Mouse (Mus musculus) MEL (cell line): ENCODE results near the gene Slc16a6. TPM values are rescaled to one million over a fixed set of nuclear protein-coding genes. Genes with fewer than 3 reads are reported as not detected.

Experiments used
- DNase-seq: peaks from one replicate; pipeline ENCODE4 v3.0.0; 2011; ENCODE audit warnings: low read depth, low spot score
- H3K27ac ChIP-seq: 2 replicates; pipeline ENCODE4 v1.5.1; 2012; ENCODE audit warnings: low read depth, mild to moderate bottlenecking, control low read depth, low read length, moderate library complexity; ENCODE audit not compliant: control insufficient read depth
- H3K27me3 ChIP-seq, 2 experiments: fragments of 150-350 bp in 1 of 2; sonication (generic) in 1 of 2; 2 replicates each; pipeline ENCODE4 v1.6.1; 2012; ENCODE audit warnings: low read length in 2 of 2, mild to moderate bottlenecking in 2 of 2, improper control_type of control experiment in 1 of 2, moderate library complexity in 1 of 2; ENCODE audit not compliant: insufficient read depth in 2 of 2, control insufficient read depth in 1 of 2
- H3K36me3 ChIP-seq, 2 experiments: 2 replicates each; pipeline ENCODE4 v1.6.1; 2012 to 2014; ENCODE audit warnings: low read length in 2 of 2, improper control_type of control experiment in 1 of 2, inconsistent platforms in 1 of 2, mild to moderate bottlenecking in 1 of 2; ENCODE audit not compliant: insufficient read depth in 2 of 2, control insufficient read depth in 1 of 2
- H3K4me1 ChIP-seq, 2 experiments: fragments of 150-350 bp in 1 of 2; sonication (generic) in 1 of 2; 2 replicates each; pipeline ENCODE4 v1.6.1; 2012; ENCODE audit warnings: low read length in 2 of 2, improper control_type of control experiment in 1 of 2, mild to moderate bottlenecking in 1 of 2; ENCODE audit not compliant: insufficient read depth in 2 of 2, control insufficient read depth in 1 of 2
- H3K4me3 ChIP-seq, 2 experiments: fragments of 150-350 bp in 1 of 2; sonication (generic) in 1 of 2; 2 replicates each; pipeline ENCODE4 v1.5.1; 2012; ENCODE audit warnings: low read depth in 2 of 2, low read length in 2 of 2, mild to moderate bottlenecking in 2 of 2, moderate library complexity in 2 of 2, control low read depth in 1 of 2, improper control_type of control experiment in 1 of 2; ENCODE audit not compliant: control insufficient read depth in 1 of 2, insufficient read depth in 1 of 2
- H3K79me2 ChIP-seq: 2 replicates; pipeline ENCODE4 v1.6.1; 2012; ENCODE audit warnings: mild to moderate bottlenecking, low read length, moderate library complexity; ENCODE audit not compliant: control insufficient read depth, poor library complexity, insufficient read depth
- H3K9ac ChIP-seq: 2 replicates; pipeline ENCODE4 v1.6.1; 2012; ENCODE audit warnings: low read depth, mild to moderate bottlenecking, control low read depth, low read length, moderate library complexity; ENCODE audit not compliant: control insufficient read depth, poor library complexity, severe bottlenecking
- H3K9me3 ChIP-seq: fragments of 150-350 bp; sonication (generic); replicated peaks from 2 replicates; pipeline ENCODE4 v1.6.1; 2012; ENCODE audit warnings: mild to moderate bottlenecking, low read length, improper control_type of control experiment, moderate library complexity; ENCODE audit not compliant: insufficient read depth
- BHLHE40 ChIP-seq: IDR thresholded peaks from 2 replicates; pipeline ENCODE4 v1.6.1; 2012; ENCODE audit warnings: low read depth, mild to moderate bottlenecking, inconsistent platforms, low read length, improper control_type of control experiment, borderline replicate concordance
- CHD1 ChIP-seq: IDR thresholded peaks from 2 replicates; pipeline ENCODE4 v1.6.1; 2012; ENCODE audit warnings: low read depth, mild to moderate bottlenecking, inconsistent platforms, low read length, improper control_type of control experiment
- CHD2 ChIP-seq: IDR thresholded peaks from 2 replicates; pipeline ENCODE4 v1.6.1; 2011; ENCODE audit warnings: low read length, improper control_type of control experiment
- CTCF ChIP-seq, 3 experiments: IDR thresholded peaks in 2 of 3; conservative IDR thresholded peaks in 1 of 3; 2 replicates each; pipeline ENCODE4 v1.5.1; 2011 to 2012; ENCODE audit warnings: low read length in 3 of 3, low read depth in 2 of 3, mild to moderate bottlenecking in 2 of 3, improper control_type of control experiment in 1 of 3, inconsistent platforms in 1 of 3, mixed read lengths in 1 of 3, moderate library complexity in 1 of 3; ENCODE audit not compliant: control insufficient read depth in 1 of 3, insufficient read depth in 1 of 3, poor library complexity in 1 of 3, severe bottlenecking in 1 of 3
- E2F4 ChIP-seq: IDR thresholded peaks from 2 replicates; pipeline ENCODE4 v1.6.1; 2011; ENCODE audit warnings: low read depth, low read length, improper control_type of control experiment, borderline replicate concordance
- ELF1 ChIP-seq: IDR thresholded peaks from 2 replicates; pipeline ENCODE4 v1.6.1; 2014; ENCODE audit warnings: low read depth, mild to moderate bottlenecking, inconsistent platforms, low read length, improper control_type of control experiment, moderate library complexity
- EP300 ChIP-seq, 2 experiments: IDR thresholded peaks; 2 replicates each; pipeline ENCODE4 v1.6.1; 2011; ENCODE audit warnings: improper control_type of control experiment in 2 of 2, low read length in 2 of 2, low read depth in 1 of 2, mild to moderate bottlenecking in 1 of 2
- ETS1 ChIP-seq: IDR thresholded peaks from 2 replicates; pipeline ENCODE4 v1.6.1; 2012; ENCODE audit warnings: low read depth, mild to moderate bottlenecking, inconsistent platforms, low read length, improper control_type of control experiment, moderate library complexity
- GATA1 ChIP-seq: IDR thresholded peaks from 2 replicates; pipeline ENCODE4 v1.6.1; 2011; ENCODE audit warnings: low read depth, low read length, improper control_type of control experiment
- HCFC1 ChIP-seq: IDR thresholded peaks from 2 replicates; pipeline ENCODE4 v1.6.1; 2012; ENCODE audit warnings: low read depth, mild to moderate bottlenecking, inconsistent platforms, low read length, improper control_type of control experiment, moderate library complexity
- JUND ChIP-seq: IDR thresholded peaks from 2 replicates; pipeline ENCODE4 v1.6.1; 2011; ENCODE audit warnings: low read depth, mild to moderate bottlenecking, improper control_type of control experiment, low read length
- KAT2A ChIP-seq: conservative IDR thresholded peaks from 2 replicates; pipeline ENCODE4 v1.6.1; 2012; ENCODE audit warnings: low read depth, low read length, improper control_type of control experiment, inconsistent platforms
- MAFK ChIP-seq: IDR thresholded peaks from 2 replicates; pipeline ENCODE4 v1.6.1; 2011; ENCODE audit warnings: low read depth, mild to moderate bottlenecking, low read length, improper control_type of control experiment, borderline replicate concordance
- MAX ChIP-seq: IDR thresholded peaks from 2 replicates; pipeline ENCODE4 v1.6.1; 2011; ENCODE audit warnings: low read length, improper control_type of control experiment
- MAZ ChIP-seq: IDR thresholded peaks from 2 replicates; pipeline ENCODE4 v1.6.1; 2012; ENCODE audit warnings: low read depth, mild to moderate bottlenecking, inconsistent platforms, low read length, improper control_type of control experiment
- MXI1 ChIP-seq: IDR thresholded peaks from 2 replicates; pipeline ENCODE4 v1.6.1; 2011; ENCODE audit warnings: mild to moderate bottlenecking, low read depth, low read length, improper control_type of control experiment
- MYB ChIP-seq: IDR thresholded peaks from 2 replicates; pipeline ENCODE4 v1.6.1; 2011; ENCODE audit warnings: mild to moderate bottlenecking, low read depth, low read length, improper control_type of control experiment
- MYC ChIP-seq: IDR thresholded peaks from 2 replicates; pipeline ENCODE4 v1.6.1; 2011; ENCODE audit warnings: low read depth, mild to moderate bottlenecking, low read length, improper control_type of control experiment, moderate library complexity
- NELFE ChIP-seq: IDR thresholded peaks from 2 replicates; pipeline ENCODE4 v1.6.1; 2011; ENCODE audit warnings: low read depth, low read length, improper control_type of control experiment
- NRF1 ChIP-seq: IDR thresholded peaks from 2 replicates; pipeline ENCODE4 v1.6.1; 2014; ENCODE audit warnings: low read depth, mild to moderate bottlenecking, inconsistent platforms, low read length, improper control_type of control experiment, moderate library complexity; ENCODE audit not compliant: poor library complexity, insufficient read depth, severe bottlenecking
- POLR2A ChIP-seq, 2 experiments: IDR thresholded peaks; 2 replicates each; pipeline ENCODE4 v1.6.1; 2011 to 2012; ENCODE audit warnings: low read length in 2 of 2, mild to moderate bottlenecking in 2 of 2, control low read depth in 1 of 2, improper control_type of control experiment in 1 of 2, low read depth in 1 of 2, moderate library complexity in 1 of 2; ENCODE audit not compliant: control insufficient read depth in 1 of 2, insufficient read depth in 1 of 2, poor library complexity in 1 of 2
- POLR2AphosphoS2 ChIP-seq: IDR thresholded peaks from 2 replicates; pipeline ENCODE4 v1.6.1; 2011; ENCODE audit warnings: low read length, improper control_type of control experiment
- POLR2AphosphoS5 ChIP-seq: IDR thresholded peaks from 2 replicates; pipeline ENCODE4 v1.6.1; 2012; ENCODE audit warnings: low read depth, borderline replicate concordance, mild to moderate bottlenecking, inconsistent platforms, low read length, moderate library complexity, mixed read lengths
- RAD21 ChIP-seq: IDR thresholded peaks from 2 replicates; pipeline ENCODE4 v1.6.1; 2011; ENCODE audit warnings: mild to moderate bottlenecking, low read depth, low read length, improper control_type of control experiment
- RCOR1 ChIP-seq: IDR thresholded peaks from 2 replicates; pipeline ENCODE4 v1.6.1; 2012; ENCODE audit warnings: low read depth, mild to moderate bottlenecking, inconsistent platforms, low read length, improper control_type of control experiment
- SIN3A ChIP-seq: IDR thresholded peaks from 2 replicates; pipeline ENCODE4 v1.6.1; 2012; ENCODE audit warnings: low read length, improper control_type of control experiment, inconsistent platforms
- SMC3 ChIP-seq: IDR thresholded peaks from 2 replicates; pipeline ENCODE4 v1.6.1; 2011; ENCODE audit warnings: low read depth, low read length, improper control_type of control experiment
- TAL1 ChIP-seq: IDR thresholded peaks from 2 replicates; pipeline ENCODE4 v1.6.1; 2012; ENCODE audit warnings: mild to moderate bottlenecking, inconsistent platforms, low read length, moderate library complexity, mixed read lengths
- TBP ChIP-seq: IDR thresholded peaks from 2 replicates; pipeline ENCODE4 v1.8.0; 2011; ENCODE audit warnings: low read depth, low read length, improper control_type of control experiment
- TCF12 ChIP-seq: IDR thresholded peaks from 2 replicates; pipeline ENCODE4 v1.6.1; 2014; ENCODE audit warnings: low read depth, mild to moderate bottlenecking, inconsistent platforms, low read length, improper control_type of control experiment, moderate library complexity
- UBTF ChIP-seq: IDR thresholded peaks from 2 replicates; pipeline ENCODE4 v1.6.1; 2012; ENCODE audit warnings: low read depth, mild to moderate bottlenecking, inconsistent platforms, low read length, improper control_type of control experiment, moderate library complexity, borderline replicate concordance; ENCODE audit not compliant: insufficient read depth
- USF1 ChIP-seq: IDR thresholded peaks from 2 replicates; pipeline ENCODE4 v1.6.1; 2014; ENCODE audit warnings: low read depth, mild to moderate bottlenecking, inconsistent platforms, low read length, improper control_type of control experiment, moderate library complexity
- USF2 ChIP-seq, 2 experiments: IDR thresholded peaks; 2 replicates each; pipeline ENCODE4 v1.6.1; 2011 to 2012; ENCODE audit warnings: improper control_type of control experiment in 2 of 2, low read length in 2 of 2, borderline replicate concordance in 1 of 2, inconsistent platforms in 1 of 2, low read depth in 1 of 2, mild to moderate bottlenecking in 1 of 2; ENCODE audit not compliant: insufficient read depth in 1 of 2
- ZKSCAN1 ChIP-seq: IDR thresholded peaks from 2 replicates; pipeline ENCODE4 v1.6.1; 2012; ENCODE audit warnings: low read depth, mild to moderate bottlenecking, inconsistent platforms, low read length, improper control_type of control experiment, moderate library complexity
- ZMIZ1 ChIP-seq: IDR thresholded peaks from 2 replicates; pipeline ENCODE4 v1.6.1; 2012; ENCODE audit warnings: low read depth, mild to moderate bottlenecking, inconsistent platforms, low read length, improper control_type of control experiment, moderate library complexity
- ZNF384 ChIP-seq: IDR thresholded peaks from 2 replicates; pipeline ENCODE4 v1.6.1; 2012; ENCODE audit warnings: low read depth, mild to moderate bottlenecking, inconsistent platforms, low read length, improper control_type of control experiment
- polyA plus RNA-seq, 2 experiments: library from polyadenylated mRNA; stranded (reverse) in 1 of 2; unstranded in 1 of 2; fragments of >175 nt in 1 of 2; fragments of >200 nt in 1 of 2; gene quantifications; 2 replicates each; pipeline versions ENCODE4 v1.2.1 to v1.2.4; 2012; ENCODE audit warnings: low replicate concordance in 2 of 2, low read depth in 1 of 2; ENCODE audit not compliant: insufficient read length in 2 of 2, insufficient read depth in 1 of 2, missing spikeins in 1 of 2
- total RNA-seq: library from RNA; depleted of rRNA; stranded (reverse); fragments of 300-350 nt; gene quantifications from 2 replicates; pipeline ENCODE4 v1.2.3, GENCODE M21; 2012

Gene Slc16a6
- total and polyA plus RNA-seq, 3 experiments, result 34.0 to 41.6 TPM; not detected in 1

DNA sequence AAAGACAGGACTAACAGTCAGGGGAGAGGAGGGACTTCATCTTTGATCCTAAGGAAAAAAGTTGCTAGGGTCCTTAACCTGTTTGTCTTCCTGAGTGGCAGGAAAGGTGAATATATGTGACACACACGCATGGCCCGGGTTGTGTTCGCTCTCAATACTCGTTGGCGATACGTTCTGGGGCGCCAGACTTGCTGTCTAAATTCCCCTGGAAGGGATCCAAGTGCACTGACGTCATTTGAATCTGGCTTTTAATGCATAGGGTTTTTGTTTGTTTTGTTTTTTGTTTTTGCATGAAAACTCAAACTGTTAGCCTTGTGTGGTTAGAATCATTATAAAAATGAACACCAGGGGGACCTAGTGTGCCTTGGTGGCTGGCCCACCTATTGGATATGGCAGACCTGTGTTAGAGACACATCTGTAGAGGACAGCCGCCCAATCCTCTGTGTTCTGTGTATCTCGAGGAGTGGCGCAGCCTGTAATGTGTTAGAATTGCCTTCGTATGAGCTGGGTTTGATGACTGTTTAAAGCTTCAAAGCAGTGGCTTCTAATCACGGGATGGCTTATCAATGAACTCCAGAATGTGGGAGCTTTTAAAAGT, 27.9 kb downstream of the Slc16a6 start:
- Histone ChIP-seq H3K36me3 (0 out of 4 replicates have a peak, but pooled peaks cover 0 to 4% of the 10 kb centered on the region in 2 experiments), H3K4me3 (no peak overlapping the region), H3K27me3 (no peaks in the 10 kb centered on the region), H3K9ac (no peak overlapping the region), H3K4me1 (peaks cover 0 to 6% of the 10 kb centered on the region in 2 experiments; a peak in 2 of 4 replicates), H3K79me2 (no peaks in the 10 kb centered on the region), H3K9me3 (no peaks in the 10 kb centered on the region), H3K27ac (no peak overlapping the region)
- peak; percentile 82 for DNase-seq
- 0 out of 2 replicates have a peak, but pooled peaks have one; percentile 18 for TF ChIP-seq MAX
- no peak for TF ChIP-seq ZMIZ1
- 0 out of 2 replicates have a peak, but pooled peaks have one; percentile 17 for TF ChIP-seq MXI1
- TF ChIP-seq ETS1, result no peak
- TF ChIP-seq POLR2AphosphoS5, result no peak
- TF ChIP-seq NRF1, result no peak
- no peak for TF ChIP-seq POLR2A (IDR thresholded peaks at IDR 0.05; ENCODE audit: control insufficient read depth in 1 of 2, insufficient read depth in 1 of 2, low read depth in 1 of 2, low read length in 2 of 2, poor library complexity in 1 of 2)
- no peak for TF ChIP-seq TAL1
- TF ChIP-seq SMC3, result peak; percentile 100
- TF ChIP-seq KAT2A, result no peak
- TF ChIP-seq UBTF, result no peak
- 0 out of 2 replicates have a peak, but pooled peaks have one; percentile 23 for TF ChIP-seq MYC
- no peak for TF ChIP-seq TCF12
- no peak for TF ChIP-seq ELF1
- TF ChIP-seq MAZ, result 0 out of 2 replicates have a peak, but pooled peaks have one; percentile 35
- TF ChIP-seq HCFC1, result 0 out of 2 replicates have a peak, but pooled peaks have one; percentile 24
- TF ChIP-seq MYB, result no peak
- TF ChIP-seq RAD21, result peak; percentile 95
- TF ChIP-seq EP300 (IDR thresholded peaks at IDR 0.05; ENCODE audit: low read depth in 1 of 2, low read length in 2 of 2), result 0 out of 4 replicates have a peak, but pooled peaks of 1 of the 2 experiments have one; percentile 10
- no peak for TF ChIP-seq USF1
- TF ChIP-seq TBP, result no peak
- TF ChIP-seq CTCF (IDR thresholded peaks at IDR 0.05 in 2 of 3, conservative IDR thresholded peaks at IDR 0.05 in 1 of 3; ENCODE audit: control insufficient read depth in 1 of 3, insufficient read depth in 1 of 3, low read depth in 2 of 3, low read length in 3 of 3, poor library complexity in 1 of 3, severe bottlenecking in 1 of 3), result peak; percentile 64 to 96 (median 67)
- TF ChIP-seq MAFK, result no peak
- TF ChIP-seq BHLHE40, result no peak
- TF ChIP-seq GATA1, result no peak
- TF ChIP-seq ZNF384, result no peak
- TF ChIP-seq CHD2, result no peak
- TF ChIP-seq NELFE, result no peak
- TF ChIP-seq ZKSCAN1, result no peak
- no peak for TF ChIP-seq RCOR1
- TF ChIP-seq SIN3A, result peak; percentile 41; the same call in 1 of the 2 replicates
- no peak for TF ChIP-seq USF2 (IDR thresholded peaks at IDR 0.05; ENCODE audit: borderline replicate concordance in 1 of 2, insufficient read depth in 1 of 2, low read depth in 1 of 2, low read length in 2 of 2)
- TF ChIP-seq POLR2AphosphoS2, result no peak
- no peak for TF ChIP-seq CHD1
- TF ChIP-seq JUND, result no peak
- no peak for TF ChIP-seq E2F4
